Mouse (Mus musculus): ENCODE results near the gene Atp8b2.

Atp8b2 gene

GRCm38 (mm10) chr3:89965557-89965956 is 2.2 kb upstream of the Atp8b2 start:
- TF ChIP-seq GATA4 (IDR thresholded peaks at IDR 0.05; ENCODE audit: insufficient replicate concordance, low read length) = no peak

- TF ChIP-seq GATA4 (IDR thresholded peaks at IDR 0.05; ENCODE audit: insufficient replicate concordance, low read length) = no peak
Observed at GRCm38 (mm10) chr3:89963926-89964739, 825 bp upstream of the Atp8b2 start.

- TF ChIP-seq GATA4 (IDR thresholded peaks at IDR 0.05; ENCODE audit: insufficient replicate concordance, low read length) = no peak
Observed at GRCm38 (mm10) chr3:89962751-89963220, 522 bp downstream of the Atp8b2 start.

GRCm38 (mm10) chr3:89962059-89962750 is 1.1 kb downstream of the Atp8b2 start:
- TF ChIP-seq GATA4 (IDR thresholded peaks at IDR 0.05; ENCODE audit: insufficient replicate concordance, low read length) = no peak

- no peak for TF ChIP-seq GATA4 (IDR thresholded peaks at IDR 0.05; ENCODE audit: insufficient replicate concordance, low read length)
Observed at GRCm38 (mm10) chr3:89961436-89961835, 1.9 kb downstream of the Atp8b2 start.

- no peak for TF ChIP-seq GATA4 (IDR thresholded peaks at IDR 0.05; ENCODE audit: insufficient replicate concordance, low read length)
Observed at GRCm38 (mm10) chr3:89960469-89960868, 2.8 kb downstream of the Atp8b2 start.

- TF ChIP-seq GATA4 (IDR thresholded peaks at IDR 0.05; ENCODE audit: insufficient replicate concordance, low read length) = no peak
Observed at GRCm38 (mm10) chr3:89959435-89959834, 3.9 kb downstream of the Atp8b2 start.

GRCm38 (mm10) chr3:89957880-89958279 is 5.4 kb downstream of the Atp8b2 start:
- no peak for TF ChIP-seq GATA4 (IDR thresholded peaks at IDR 0.05; ENCODE audit: insufficient replicate concordance, low read length)

GRCm38 (mm10) chr3:89956177-89956971 is 6.9 kb downstream of the Atp8b2 start:
- TF ChIP-seq GATA4 (IDR thresholded peaks at IDR 0.05; ENCODE audit: insufficient replicate concordance, low read length) = no peak

GRCm38 (mm10) chr3:89953420-89953819 is 9.9 kb downstream of the Atp8b2 start:
- TF ChIP-seq GATA4 (IDR thresholded peaks at IDR 0.05; ENCODE audit: insufficient replicate concordance, low read length) = no peak

- no peak for TF ChIP-seq GATA4 (IDR thresholded peaks at IDR 0.05; ENCODE audit: insufficient replicate concordance, low read length)
Observed at GRCm38 (mm10) chr3:89948655-89949054, 14.7 kb downstream of the Atp8b2 start.

- TF ChIP-seq GATA4 (IDR thresholded peaks at IDR 0.05; ENCODE audit: insufficient replicate concordance, low read length) = no peak
Observed at GRCm38 (mm10) chr3:89948021-89948420, 15.3 kb downstream of the Atp8b2 start.

GRCm38 (mm10) chr3:89945026-89945425 is 18.3 kb downstream of the Atp8b2 start:
- TF ChIP-seq GATA4 (IDR thresholded peaks at IDR 0.05; ENCODE audit: insufficient replicate concordance, low read length) = no peak

- TF ChIP-seq GATA4 (IDR thresholded peaks at IDR 0.05; ENCODE audit: insufficient replicate concordance, low read length) = no peak
Observed at GRCm38 (mm10) chr3:89942894-89943293, 20.4 kb downstream of the Atp8b2 start.

GRCm38 (mm10) chr3:89936495-89936894 is 26.8 kb downstream of the Atp8b2 start:
- TF ChIP-seq GATA4 (IDR thresholded peaks at IDR 0.05; ENCODE audit: insufficient replicate concordance, low read length) = no peak

Data from liver, adult (tissue).